Mouse (Mus musculus): ENCODE measurements around the gene Alpk3. TPM values are rescaled to one million over a fixed set of nuclear protein-coding genes. Genes with fewer than 3 reads are reported as not detected.

Alpk3 gene
- polyA plus RNA-seq, 1 experiment from 2014 or later, result 0.34 TPM

Other genes starting within 250 kb of the Alpk3 start
- gene Iqgap1, start 231.6 kb upstream of the Alpk3 start, polyA plus RNA-seq (2014; fragmentation: Nextera tagmentation; extraction: Ambion mirVana), result 61.0 and 110 TPM in 2 replicates
- 2.8 and 4.0 TPM in 2 replicates for gene Zscan2, start 196.7 kb upstream of the Alpk3 start, polyA plus RNA-seq (2014; fragmentation: Nextera tagmentation; extraction: Ambion mirVana)
- gene Wdr73, start 156.3 kb upstream of the Alpk3 start, polyA plus RNA-seq (2014; fragmentation: Nextera tagmentation; extraction: Ambion mirVana), result 32.7 and 38.1 TPM in 2 replicates
- 9.4 and 14.3 TPM in 2 replicates for gene Nmb, start 152.5 kb upstream of the Alpk3 start, polyA plus RNA-seq (2014; fragmentation: Nextera tagmentation; extraction: Ambion mirVana)
- gene Sec11a, start 109.8 kb upstream of the Alpk3 start, polyA plus RNA-seq (2014; fragmentation: Nextera tagmentation; extraction: Ambion mirVana), result 214 and 228 TPM in 2 replicates
- 9.1 and 16.1 TPM in 2 replicates for gene Zfp592, start 63.9 kb upstream of the Alpk3 start, polyA plus RNA-seq (2014; fragmentation: Nextera tagmentation; extraction: Ambion mirVana)
- gene Slc28a1, start 57.2 kb downstream of the Alpk3 start, polyA plus RNA-seq (2014; fragmentation: Nextera tagmentation; extraction: Ambion mirVana), result 0.41 TPM in 1 of 2 replicates, not detected in the other
- gene Pde8a, start 156.0 kb downstream of the Alpk3 start, polyA plus RNA-seq (2014; fragmentation: Nextera tagmentation; extraction: Ambion mirVana), result 4.0 and 7.6 TPM in 2 replicates

All from kidney, embryonic 14.5 days (tissue).